Mouse (Mus musculus) intestine, embryonic 16.5 days (tissue): ENCODE measurements around the gene Prr5l. TPM values are rescaled to one million over a fixed set of nuclear protein-coding genes. Genes with fewer than 3 reads are reported as not detected.
A peak's percentile ranks its signal among the peaks of the same experiment; 100 is the strongest.

Experiments used
- ATAC-seq: fragments of 200-750 bp; cut with Nextera tagmentation; 2 replicates; pipeline ENCODE4 v1.8.0; 2017; ENCODE audit warnings: moderate TSS enrichment, moderate library complexity
- H3K27ac ChIP-seq: fragments of 300-500 bp; sonication (generic); 2 replicates; pipeline ENCODE4 v1.5.1; 2014; ENCODE audit warnings: mild to moderate bottlenecking, low read length
- H3K27me3 ChIP-seq: fragments of 300-500 bp; sonication (generic); replicated peaks from 2 replicates; pipeline ENCODE4 v1.6.1; 2014; ENCODE audit warnings: low read length, control low read depth, mixed read lengths; ENCODE audit not compliant: control insufficient read depth, insufficient read depth
- H3K36me3 ChIP-seq: fragments of 300-500 bp; sonication (generic); 2 replicates; pipeline ENCODE4 v1.6.1; 2014; ENCODE audit warnings: low read length, control low read depth; ENCODE audit not compliant: control insufficient read depth, insufficient read depth
- H3K4me1 ChIP-seq: fragments of 300-500 bp; sonication (generic); 2 replicates; pipeline ENCODE4 v1.6.1; 2014; ENCODE audit warnings: low read length, control low read depth, mixed read lengths; ENCODE audit not compliant: control insufficient read depth, insufficient read depth
- H3K4me2 ChIP-seq: fragments of 300-500 bp; sonication (generic); 2 replicates; pipeline ENCODE4 v1.6.1; 2014; ENCODE audit warnings: low read depth, low read length, control low read depth
- H3K4me3 ChIP-seq: fragments of 300-500 bp; sonication (generic); 2 replicates; pipeline ENCODE4 v1.5.1; 2014; ENCODE audit warnings: mild to moderate bottlenecking, low read length
- H3K9ac ChIP-seq: fragments of 300-500 bp; sonication (generic); 2 replicates; pipeline ENCODE4 v1.6.1; 2014; ENCODE audit warnings: low read depth, low read length
- H3K9me3 ChIP-seq: fragments of 300-500 bp; sonication (generic); 2 replicates; pipeline ENCODE4 v1.6.1; 2016; ENCODE audit warnings: low read length, control low read depth; ENCODE audit not compliant: control insufficient read depth
- whole genome bisulfite sequencing: fragments of 180-500 bp; shearing (Covaris S2); extraction: QIAGEN DNeasy Blood & Tissue Kit; methylation state at CpG from one replicate; pipeline ENCODE4 v1.1.7; 2014; 5-methylcytosine and 5-hydroxymethylcytosine counted together
- polyA plus RNA-seq: library from polyadenylated mRNA; unstranded; fragments of >200 nt; fragmentation: Nextera tagmentation; extraction: Ambion mirVana; gene quantifications from 2 replicates; pipeline ENCODE4 v1.2.1, GENCODE M21; 2015

Gene Prr5l
- polyA plus RNA-seq, 1 experiment from 2014 or later = 23.9 TPM

DNA sequence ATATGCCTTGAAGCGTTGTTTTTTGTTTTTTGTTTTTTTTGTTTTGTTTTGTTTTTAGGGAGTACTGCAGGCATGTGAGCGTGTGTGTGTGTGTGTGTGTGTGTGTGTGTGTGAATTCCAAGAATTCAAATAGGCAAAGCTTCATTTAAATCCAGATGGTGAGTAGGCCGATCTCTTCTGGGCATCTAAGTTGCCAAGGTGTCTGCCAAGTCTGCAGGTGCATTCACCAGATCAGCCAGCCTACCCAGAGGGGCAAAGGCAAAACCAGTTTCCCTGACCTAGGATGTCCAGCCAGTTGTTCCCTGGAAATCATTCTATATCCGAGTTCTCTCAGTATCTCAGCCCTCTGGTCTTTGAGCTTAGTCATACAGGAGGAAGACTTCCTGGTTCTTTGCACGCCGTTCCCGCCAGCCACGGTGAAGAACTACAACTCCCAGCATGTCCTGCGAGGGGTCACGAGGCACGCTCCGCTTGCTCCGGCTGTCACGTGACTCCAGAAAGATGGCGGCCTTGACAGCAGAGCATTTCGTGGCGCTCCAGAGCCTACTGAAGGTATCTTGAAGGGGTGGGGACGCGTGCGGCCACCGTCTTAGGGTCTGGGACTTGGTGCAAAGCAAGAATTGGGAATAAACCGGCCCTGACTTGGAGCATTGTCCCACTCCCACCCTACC lies 3.1 kb upstream of the Prr5l start, which contains the start of gene Commd9:
Gene Commd9 (plus strand): TSS at position 480 of the 671 bp plus-strand sequence.
- WGBS = 13% methylated on average over 22 of the region's 22 CpGs
- Histone ChIP-seq H3K9ac (peak within 1 kb of the TSS; percentile 78), H3K27ac (no peak within 1 kb of the TSS), H3K4me3 (peak within 1 kb of the TSS; percentile 78), H3K4me2 (peak within 1 kb of the TSS; percentile 64), H3K4me1 (peaks cover 4% of the 10 kb centered on the region), H3K27me3 (no peaks in the 10 kb centered on the region), H3K9me3 (no peaks in the 10 kb centered on the region), H3K36me3 (no peaks in the 10 kb centered on the region)
- peak; percentile 97 for ATAC-seq

DNA sequence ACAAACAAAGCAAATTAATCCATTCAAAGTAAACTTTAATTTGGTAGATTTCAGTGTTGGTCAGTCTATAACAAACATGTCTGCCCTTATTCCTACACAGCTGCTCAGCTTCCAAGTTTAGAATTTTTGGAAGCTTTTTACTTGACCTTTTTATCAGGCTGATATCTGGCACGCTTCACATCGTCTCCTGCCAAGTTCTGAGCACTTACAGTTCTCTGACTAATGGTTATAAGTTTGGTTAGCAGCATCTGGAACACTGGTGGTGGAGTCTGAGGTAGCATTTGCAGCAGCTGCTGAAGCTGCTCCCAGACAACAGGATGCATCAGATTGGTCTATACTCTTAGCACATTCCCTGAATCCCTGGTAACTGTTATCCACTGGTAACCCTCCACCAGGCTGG lies 1.5 kb upstream of the Prr5l start:
- WGBS = 60% methylated on average over 2 of the region's 2 CpGs
- ATAC-seq = no peak
- Histone ChIP-seq H3K9ac (no peak overlapping the region), H3K9me3 (no peaks in the 10 kb centered on the region), H3K36me3 (no peaks in the 10 kb centered on the region), H3K4me1 (peaks cover 4% of the 10 kb centered on the region), H3K4me2 (no peak overlapping the region), H3K4me3 (no peak overlapping the region), H3K27me3 (no peaks in the 10 kb centered on the region), H3K27ac (no peak overlapping the region)

DNA sequence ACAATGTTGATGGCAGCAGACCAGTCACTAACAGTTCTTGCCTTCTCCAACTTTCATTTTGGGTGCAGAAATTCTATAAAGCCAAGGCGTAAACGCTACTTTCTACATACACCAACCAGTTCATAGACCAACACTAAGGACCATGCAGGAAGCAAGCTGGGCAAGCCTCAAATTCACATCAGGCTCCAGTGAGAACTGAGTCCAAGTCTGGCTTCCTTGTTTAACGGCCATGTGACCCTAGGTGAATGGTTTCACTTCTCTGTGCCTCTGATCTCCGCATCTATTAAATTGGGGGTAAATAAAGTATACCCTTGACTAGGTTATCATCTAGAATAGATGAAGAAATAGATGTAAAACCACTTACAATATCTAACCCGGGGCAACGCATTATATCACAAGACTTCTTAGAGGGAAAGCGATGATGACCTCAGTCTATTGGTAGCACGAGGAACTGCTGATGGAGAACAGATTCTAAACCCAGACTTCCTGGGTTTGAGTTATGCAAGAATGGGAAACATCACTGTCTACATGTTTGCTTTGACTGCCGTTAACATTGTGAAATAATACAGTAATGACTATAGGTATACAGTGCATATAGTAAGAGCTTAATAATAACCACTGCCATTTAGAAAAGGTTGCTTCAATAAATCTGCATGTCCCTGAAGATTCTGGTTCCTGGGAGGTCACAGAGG lies 1.2 kb downstream of the Prr5l start:
- ATAC-seq = no peak
- Histone ChIP-seq H3K27ac (no peak overlapping the region), H3K4me2 (no peak overlapping the region), H3K36me3 (no peaks in the 10 kb centered on the region), H3K4me3 (no peak overlapping the region), H3K4me1 (no peaks in the 10 kb centered on the region; the same call in 1 of the 2 replicates), H3K9me3 (no peaks in the 10 kb centered on the region), H3K9ac (no peak overlapping the region), H3K27me3 (no peaks in the 10 kb centered on the region)
- 74% methylated on average over 9 of the region's 9 CpGs for WGBS

DNA sequence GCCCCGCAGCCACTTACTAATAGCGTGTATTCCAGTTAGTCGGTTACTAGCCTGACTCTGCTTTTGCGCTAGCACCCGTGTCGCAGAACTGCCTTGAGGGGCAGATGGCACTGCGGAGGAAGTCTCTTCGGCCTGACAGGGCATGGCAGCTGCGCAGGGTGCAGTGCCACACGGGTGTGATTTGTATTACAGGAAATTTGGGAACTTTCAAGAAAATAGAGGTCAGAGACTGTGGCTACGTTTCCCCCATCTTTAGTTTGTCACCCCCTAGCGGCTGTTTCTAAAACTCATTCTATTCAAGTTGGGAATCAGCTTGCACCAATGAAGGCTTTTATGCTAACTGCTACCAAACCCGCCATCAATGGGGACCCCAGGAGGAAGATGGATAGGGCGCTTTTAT lies 11.6 kb downstream of the Prr5l start:
- Histone ChIP-seq H3K9ac (no peak overlapping the region; the same call in 1 of the 2 replicates), H3K4me1 (no peaks in the 10 kb centered on the region), H3K27ac (no peak overlapping the region), H3K27me3 (no peaks in the 10 kb centered on the region), H3K36me3 (no peaks in the 10 kb centered on the region), H3K4me3 (0 out of 2 replicates have a peak overlapping the region, but pooled peaks have one; percentile 19), H3K9me3 (no peaks in the 10 kb centered on the region), H3K4me2 (peak overlapping the region; percentile 49)
- ATAC-seq = 0 out of 2 replicates have a peak, but pooled peaks have one; percentile 26
- WGBS = 31% methylated on average over 14 of the region's 14 CpGs

DNA sequence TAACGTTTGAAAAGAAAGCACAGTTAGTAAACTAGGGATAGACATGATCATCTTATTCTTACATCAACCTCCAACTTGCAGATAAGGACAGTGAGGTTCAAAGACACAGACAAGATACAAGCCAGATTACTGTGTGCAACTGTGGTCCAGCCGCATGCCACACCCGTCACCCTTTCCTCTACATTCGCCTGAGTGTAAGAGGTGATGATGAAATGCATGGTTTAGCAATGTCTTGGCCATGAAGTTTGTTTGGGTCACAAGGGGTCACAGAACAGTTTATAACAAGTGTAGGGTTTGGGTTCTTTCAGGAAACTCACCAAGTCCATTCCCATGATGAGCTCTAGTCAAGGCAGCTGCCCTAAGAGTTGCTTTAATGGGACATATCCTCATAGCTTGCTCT lies 14.1 kb downstream of the Prr5l start:
- no peaks in the 10 kb centered on the region for H3K9me3 ChIP-seq
- no peak for ATAC-seq
- no peak overlapping the region for H3K4me2 ChIP-seq
- no peak overlapping the region for H3K27ac ChIP-seq
- no peak overlapping the region for H3K4me3 ChIP-seq
- no peak overlapping the region for H3K9ac ChIP-seq
- H3K27me3 ChIP-seq = no peaks in the 10 kb centered on the region
- no peaks in the 10 kb centered on the region for H3K4me1 ChIP-seq
- WGBS = 73% methylated on average over 4 of the region's 4 CpGs
- no peaks in the 10 kb centered on the region for H3K36me3 ChIP-seq

DNA sequence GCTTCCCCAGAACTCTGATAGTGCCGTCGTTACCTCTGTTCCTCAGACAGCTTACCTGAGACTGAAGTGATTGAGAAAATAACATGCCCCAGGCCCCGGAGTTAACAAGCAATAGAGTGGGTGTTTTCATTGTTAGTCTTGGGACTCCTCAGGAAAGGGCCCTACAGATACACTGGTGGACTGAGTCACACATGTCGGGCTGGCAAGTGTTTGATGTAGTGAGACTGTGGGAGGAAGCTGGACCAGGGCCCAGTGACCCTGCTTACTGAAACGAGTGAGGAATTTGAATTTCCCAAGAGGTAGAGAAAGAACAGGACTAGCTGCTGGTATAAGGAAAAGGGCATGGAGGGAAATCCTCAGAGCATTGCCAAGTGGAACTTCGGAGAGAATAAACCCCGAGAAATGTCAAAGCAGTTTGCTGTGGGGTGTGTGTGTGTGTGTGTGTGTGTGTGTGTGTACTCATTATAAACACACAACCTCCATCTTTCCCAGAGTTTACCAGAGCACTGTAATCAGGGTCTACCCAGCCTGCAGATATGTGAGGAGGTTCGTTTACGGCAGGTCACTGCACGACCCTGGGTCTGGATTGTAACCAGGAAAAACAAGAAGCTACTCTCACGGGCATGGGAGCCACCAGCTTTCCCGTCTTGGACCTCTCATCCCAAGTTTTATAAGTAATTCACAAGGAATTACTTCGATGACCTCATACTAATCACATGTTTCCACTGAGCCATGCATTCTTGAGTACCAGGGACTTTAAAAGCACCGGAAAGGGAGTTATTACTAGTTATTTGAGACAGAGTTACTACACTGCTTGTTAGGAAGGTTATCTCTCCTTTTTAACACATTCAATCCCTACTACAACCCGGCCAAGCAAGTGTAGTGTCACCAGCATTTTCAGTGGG lies 20.4 kb downstream of the Prr5l start:
- Histone ChIP-seq H3K27me3 (no peaks in the 10 kb centered on the region), H3K9me3 (no peaks in the 10 kb centered on the region), H3K36me3 (no peaks in the 10 kb centered on the region), H3K4me2 (no peak overlapping the region), H3K4me1 (no peaks in the 10 kb centered on the region), H3K27ac (no peak overlapping the region), H3K4me3 (no peak overlapping the region), H3K9ac (no peak overlapping the region)
- 0 out of 2 replicates have a peak, but pooled peaks have one; percentile 26 for ATAC-seq
- 56% methylated on average over 15 of the region's 15 CpGs for WGBS

DNA sequence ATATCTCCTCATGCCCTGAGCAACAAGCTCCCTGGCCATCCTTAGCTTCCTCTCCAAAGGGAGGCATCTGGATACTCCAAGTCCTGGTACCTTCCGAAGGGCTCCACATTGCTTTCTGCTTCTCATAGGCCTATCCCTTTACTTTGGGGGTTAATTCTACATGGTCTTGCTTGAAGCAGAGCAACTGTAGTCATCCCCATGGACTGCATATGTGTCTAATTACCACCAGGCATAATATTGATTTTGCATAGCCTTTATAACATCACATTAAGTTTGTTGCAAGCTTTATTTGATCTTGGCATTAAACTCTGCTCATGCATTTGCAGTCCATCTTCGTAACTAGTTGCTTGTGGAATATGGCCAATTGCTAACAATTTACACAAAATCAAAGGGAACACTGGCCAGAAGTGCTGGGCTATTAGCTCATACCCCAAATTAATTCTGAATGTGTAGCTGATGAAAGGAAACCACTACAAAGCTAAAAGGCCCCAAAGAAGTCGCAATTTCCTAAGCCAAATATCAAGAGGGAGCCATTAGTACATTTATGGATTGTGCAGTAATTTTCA lies 21.8 kb downstream of the Prr5l start:
- Histone ChIP-seq H3K4me3 (no peak overlapping the region), H3K36me3 (no peaks in the 10 kb centered on the region), H3K27me3 (no peaks in the 10 kb centered on the region), H3K9me3 (no peaks in the 10 kb centered on the region), H3K4me1 (no peaks in the 10 kb centered on the region), H3K4me2 (no peak overlapping the region), H3K27ac (no peak overlapping the region), H3K9ac (no peak overlapping the region)
- no peak for ATAC-seq
- WGBS = 88% methylated on average over 3 of the region's 3 CpGs

DNA sequence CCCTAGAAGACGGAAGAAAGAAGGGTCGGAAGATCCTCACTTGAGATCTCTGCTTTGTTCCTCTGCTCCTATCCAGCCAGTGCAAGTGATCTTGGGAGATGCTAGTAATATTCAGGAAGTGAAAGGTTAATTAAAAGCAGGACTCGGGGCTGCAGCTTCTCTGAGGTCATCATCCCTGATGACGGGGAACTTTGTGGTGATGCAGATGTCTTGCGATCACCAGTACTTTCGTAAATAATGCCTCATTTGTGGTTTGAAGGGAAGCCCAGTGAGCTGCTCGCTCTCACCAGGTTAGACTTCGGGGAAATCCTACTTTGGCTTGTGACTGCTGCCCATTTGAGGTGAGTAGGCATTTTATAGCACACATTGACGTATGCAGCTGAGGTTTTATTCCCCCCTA lies 26.7 kb downstream of the Prr5l start:
- no peak overlapping the region for H3K27ac ChIP-seq
- no peak overlapping the region for H3K9ac ChIP-seq
- H3K4me2 ChIP-seq = no peak overlapping the region
- H3K27me3 ChIP-seq = no peaks in the 10 kb centered on the region
- no peak for ATAC-seq
- no peak overlapping the region for H3K4me3 ChIP-seq
- no peaks in the 10 kb centered on the region for H3K36me3 ChIP-seq
- WGBS = 86% methylated on average over 9 of the region's 9 CpGs
- no peaks in the 10 kb centered on the region for H3K9me3 ChIP-seq
- no peaks in the 10 kb centered on the region for H3K4me1 ChIP-seq

DNA sequence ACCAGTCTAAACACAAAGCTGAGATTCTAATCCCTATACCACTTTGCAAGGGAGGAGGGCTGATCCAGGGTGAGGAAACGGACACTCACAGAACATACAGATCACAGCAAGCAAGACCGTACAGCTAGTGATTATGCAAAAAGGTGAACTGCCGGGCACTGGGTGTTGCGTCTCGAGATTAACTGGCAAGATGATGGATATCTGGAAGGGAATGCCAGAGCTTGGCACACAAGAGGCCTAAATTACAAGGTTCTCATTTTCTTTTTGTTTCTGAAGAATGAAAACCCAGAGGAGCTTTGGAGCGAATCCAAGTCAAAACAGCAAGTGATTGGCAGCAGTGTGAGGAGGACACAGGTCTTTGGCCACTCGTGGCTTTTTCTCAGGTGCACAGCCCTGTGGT lies 28.0 kb downstream of the Prr5l start:
- no peaks in the 10 kb centered on the region for H3K27me3 ChIP-seq
- WGBS = 65% methylated on average over 7 of the region's 7 CpGs
- no peaks in the 10 kb centered on the region for H3K9me3 ChIP-seq
- no peak overlapping the region for H3K4me2 ChIP-seq
- ATAC-seq = no peak
- no peak overlapping the region for H3K27ac ChIP-seq
- H3K4me1 ChIP-seq = no peaks in the 10 kb centered on the region
- H3K4me3 ChIP-seq = no peak overlapping the region
- H3K9ac ChIP-seq = no peak overlapping the region
- H3K36me3 ChIP-seq = no peaks in the 10 kb centered on the region
